Mouse (Mus musculus) embryo, embryonic 11 days (tissue): ENCODE results near the gene Kcnj9.
A peak's percentile ranks its signal among the peaks of the same experiment; 100 is the strongest.

Experiments used
- DNase-seq: peaks from one replicate; pipeline ENCODE4 v3.0.0-alpha.2; 2015

Gene Kcnj9

GRCm38 (mm10) chr1:172332925-172333324 lies 3.8 kb upstream of the Kcnj9 start:
- no peak for DNase-seq

- DNase-seq: no peak
Observed at GRCm38 (mm10) chr1:172331422-172331947, 2.4 kb upstream of the Kcnj9 start.

- DNase-seq: no peak
Observed at GRCm38 (mm10) chr1:172329616-172330015, 498 bp upstream of the Kcnj9 start.

- DNase-seq: no peak
Observed at GRCm38 (mm10) chr1:172328461-172328860, 657 bp downstream of the Kcnj9 start.

GRCm38 (mm10) chr1:172328041-172328440 lies 1.1 kb downstream of the Kcnj9 start:
- no peak for DNase-seq

GRCm38 (mm10) chr1:172327206-172328001 lies 1.7 kb downstream of the Kcnj9 start:
- DNase-seq: no peak

- DNase-seq: no peak
Observed at GRCm38 (mm10) chr1:172326684-172327083, 2.4 kb downstream of the Kcnj9 start.

- peak; percentile 83 for DNase-seq
Observed at GRCm38 (mm10) chr1:172325680-172326535, 3.2 kb downstream of the Kcnj9 start.

GRCm38 (mm10) chr1:172324725-172325124 lies 4.4 kb downstream of the Kcnj9 start:
- DNase-seq: peak; percentile 92

GRCm38 (mm10) chr1:172323801-172324359 lies 5.2 kb downstream of the Kcnj9 start:
- DNase-seq: no peak

- DNase-seq: no peak
Observed at GRCm38 (mm10) chr1:172323298-172323697, 5.8 kb downstream of the Kcnj9 start.

- no peak for DNase-seq
Observed at GRCm38 (mm10) chr1:172322725-172323124, 6.4 kb downstream of the Kcnj9 start.

- DNase-seq: peak; percentile 52
Observed at GRCm38 (mm10) chr1:172319921-172320411, 9.2 kb downstream of the Kcnj9 start.

GRCm38 (mm10) chr1:172319346-172319745 lies 9.8 kb downstream of the Kcnj9 start:
- no peak for DNase-seq

GRCm38 (mm10) chr1:172318424-172319035 lies 10.6 kb downstream of the Kcnj9 start:
- DNase-seq: no peak

- DNase-seq: no peak
Observed at GRCm38 (mm10) chr1:172317946-172318345, 11.2 kb downstream of the Kcnj9 start.

GRCm38 (mm10) chr1:172317431-172317830 lies 11.7 kb downstream of the Kcnj9 start:
- DNase-seq: no peak

GRCm38 (mm10) chr1:172314911-172315310 lies 14.2 kb downstream of the Kcnj9 start:
- no peak for DNase-seq

- DNase-seq: no peak
Observed at GRCm38 (mm10) chr1:172313613-172314411, 15.3 kb downstream of the Kcnj9 start.

GRCm38 (mm10) chr1:172312768-172313561 lies 16.2 kb downstream of the Kcnj9 start:
- no peak for DNase-seq
